Mouse (Mus musculus): ENCODE data around the gene Hmcn2. TPM values are rescaled to one million over a fixed set of nuclear protein-coding genes. Genes with fewer than 3 reads are reported as not detected.

Hmcn2 gene
- polyA plus RNA-seq, 1 experiment = 147 TPM

GRCm38 (mm10) chr2:31508851-31509250 is 194.6 kb downstream of the Hmcn2 start:
- Histone ChIP-seq H3K4me1 (ENCODE audit: control insufficient read depth, insufficient read depth, insufficient read length, low read length) (peaks cover 5% of the 10 kb centered on the region), H3K27me3 (ENCODE audit: control insufficient read depth, insufficient read depth, low read length) (no peaks in the 10 kb centered on the region), H3K4me3 (ENCODE audit: low read depth, low read length) (no peak overlapping the region), H3K27ac (ENCODE audit: insufficient read depth, low read depth, low read length) (no peak overlapping the region), H3K36me3 (ENCODE audit: control insufficient read depth, insufficient read depth, low read length) (no peaks in the 10 kb centered on the region)
- no peak for TF ChIP-seq CTCF (IDR thresholded peaks at IDR 0.05; ENCODE audit: extremely low read depth, insufficient read length, insufficient replicate concordance, low read depth, low read length)
- TF ChIP-seq POLR2A (IDR thresholded peaks at IDR 0.05; ENCODE audit: low read depth, low read length) = no peak
- 94% methylated on average over 6 of the region's 6 CpGs for WGBS

Other genes with a start within 250 kb of the Hmcn2 start
- gene Fnbp1, start 172.4 kb upstream of the Hmcn2 start, polyA plus RNA-seq (2012; rRNA removed) = 20.3 and 28.6 TPM in 2 replicates
- 14.8 and 30.5 TPM in 2 replicates for gene Gpr107, start 162.1 kb upstream of the Hmcn2 start, polyA plus RNA-seq (2012; rRNA removed)
- 0.75 and 0.95 TPM in 2 replicates for gene Ncs1, start 68.6 kb upstream of the Hmcn2 start, polyA plus RNA-seq (2012; rRNA removed)
- gene Ass1, start 155.8 kb downstream of the Hmcn2 start, polyA plus RNA-seq (2012; rRNA removed) = 4.3 and 5.2 TPM in 2 replicates